Mouse (Mus musculus) spleen, postnatal 36 days (tissue): ENCODE data around the gene Cilp2.

Experiments
- DNase-seq, 2 experiments: peaks; one replicate each; pipeline ENCODE4 v3.0.0; 2022; ENCODE audit warnings: low spot score in 2 of 2, mixed read lengths in 1 of 2

The Cilp2 gene

GRCm38 (mm10) chr8:69874654-69875053 is 12.8 kb downstream of the Cilp2 start:
- no peak for DNase-seq

- peak; percentile 23 to 27 for DNase-seq
These were observed 13.3 kb downstream of the Cilp2 start for GRCm38 (mm10) chr8:69874155-69874554.

DNA sequence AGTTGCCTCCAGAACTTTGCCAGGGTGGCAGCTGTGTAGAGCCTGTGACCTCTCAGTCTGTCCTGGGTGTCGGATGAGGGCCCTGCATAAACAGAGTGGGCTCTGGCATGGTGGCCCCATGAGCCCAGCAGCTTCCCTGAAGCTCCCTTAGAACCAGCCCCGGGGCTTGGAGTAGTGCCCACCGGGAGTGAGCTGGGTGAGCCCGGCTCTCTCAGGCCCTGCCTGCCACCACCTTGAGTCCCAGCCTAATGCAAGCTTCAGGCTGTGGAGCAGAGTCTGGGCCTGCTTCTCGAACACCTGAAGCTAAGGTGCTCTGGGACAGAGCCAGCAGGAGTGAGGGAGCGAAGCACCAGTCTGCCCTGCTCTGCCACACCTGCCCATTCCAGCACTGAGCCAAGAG is 16.6 kb downstream of the Cilp2 start:
- DNase-seq: no peak

GRCm38 (mm10) chr8:69870003-69870765 is 17.3 kb downstream of the Cilp2 start:
- no peak for DNase-seq

- DNase-seq: no peak
These were observed 19.7 kb downstream of the Cilp2 start for GRCm38 (mm10) chr8:69867696-69868326.

GRCm38 (mm10) chr8:69864180-69864579 is 23.3 kb downstream of the Cilp2 start:
- DNase-seq: no peak

GRCm38 (mm10) chr8:69863387-69864020 is 24.0 kb downstream of the Cilp2 start:
- no peak for DNase-seq

GRCm38 (mm10) chr8:69861251-69861650 is 26.2 kb downstream of the Cilp2 start:
- DNase-seq: no peak

DNA sequence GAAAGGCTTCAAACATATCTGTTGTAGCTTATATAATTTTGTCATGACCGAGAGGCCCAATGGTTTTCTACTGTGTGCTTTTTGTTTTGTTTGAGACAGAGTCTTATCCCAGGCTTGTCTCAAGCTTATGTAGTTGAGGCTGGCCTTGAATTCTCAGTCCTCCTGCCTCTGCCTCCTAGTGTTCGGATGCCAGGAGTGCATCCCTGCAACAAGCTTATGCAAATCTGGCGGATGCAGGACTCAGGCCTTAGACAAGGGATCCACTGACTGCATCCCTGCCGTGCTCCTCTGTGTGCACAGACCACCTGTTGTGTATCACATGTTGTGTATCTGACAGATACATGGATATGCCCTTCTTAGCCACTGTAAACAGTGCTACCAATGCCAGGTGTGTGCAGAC is 26.7 kb downstream of the Cilp2 start:
- DNase-seq: no peak

DNA sequence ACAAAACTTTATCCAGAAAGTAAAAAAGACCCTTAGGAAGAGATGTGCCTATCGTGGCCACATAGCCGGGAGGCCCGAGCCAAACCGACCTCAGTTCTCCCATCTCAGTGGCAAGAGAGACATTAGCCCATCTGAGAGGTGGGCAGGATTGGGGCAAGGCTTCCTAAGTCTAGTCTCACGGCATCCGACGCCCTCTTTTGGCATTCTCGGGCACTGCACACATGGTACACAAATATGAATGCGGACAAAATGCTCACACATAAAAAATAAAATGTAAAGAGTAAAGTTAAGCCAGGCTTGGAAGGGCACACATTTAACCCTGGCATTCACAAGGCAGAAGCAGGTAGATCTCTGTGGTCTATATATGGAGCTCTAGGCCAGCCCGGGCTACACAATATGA is 33.6 kb downstream of the Cilp2 start:
- DNase-seq: no peak

DNA sequence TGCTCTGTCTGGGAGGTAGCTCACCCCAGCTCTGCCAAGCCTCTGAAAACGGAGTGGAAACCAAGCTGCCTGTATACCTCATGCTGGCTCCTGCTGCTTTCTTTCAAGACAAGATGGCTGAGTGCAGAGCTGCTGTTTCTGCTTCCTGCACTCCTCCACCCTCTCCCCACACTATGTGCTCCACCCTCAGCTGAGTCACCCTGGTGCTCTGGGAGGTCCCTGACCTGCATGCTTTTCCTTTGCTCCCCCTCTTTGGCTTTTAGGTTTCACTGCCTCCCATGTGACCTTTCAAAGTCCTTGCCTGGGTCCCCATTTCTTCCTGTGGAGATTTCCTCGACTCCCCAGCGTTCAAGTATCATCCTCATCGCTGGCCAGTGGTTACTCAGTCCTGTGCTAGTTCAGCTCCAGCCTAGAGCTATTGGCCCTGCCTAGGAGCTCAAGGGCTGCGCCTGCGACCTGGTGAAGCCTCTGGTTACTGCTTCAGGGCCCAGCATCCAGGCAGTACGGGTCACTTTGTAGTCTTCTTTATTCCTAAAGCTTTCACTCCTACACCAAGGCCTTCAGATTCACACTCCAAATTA is 36.5 kb downstream of the Cilp2 start:
- no peak for DNase-seq

DNA sequence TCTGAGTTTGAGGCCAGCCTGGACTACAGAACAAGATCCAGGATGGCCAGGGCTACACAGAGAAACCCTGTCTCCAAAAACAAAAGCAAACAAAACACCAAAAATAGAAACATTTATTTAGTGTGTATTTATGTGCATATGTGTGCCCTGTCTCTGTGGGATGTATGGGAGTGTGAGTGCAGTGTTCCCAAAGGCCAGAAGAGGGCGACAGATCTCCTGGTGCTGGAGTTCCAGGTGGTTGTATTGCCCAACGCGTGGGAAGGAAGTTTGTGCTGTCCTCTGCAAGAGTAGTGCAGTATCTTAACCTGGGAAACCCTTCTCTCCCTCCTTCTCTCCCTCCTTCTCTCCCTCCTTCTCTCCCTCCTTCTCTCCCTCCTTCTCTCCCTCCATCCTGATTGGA is 37.6 kb downstream of the Cilp2 start:
- no peak for DNase-seq

- no peak for DNase-seq
These were observed 38.5 kb downstream of the Cilp2 start for GRCm38 (mm10) chr8:69848951-69849350.

- DNase-seq: no peak
These were observed 40.1 kb downstream of the Cilp2 start for GRCm38 (mm10) chr8:69847167-69848065.

DNA sequence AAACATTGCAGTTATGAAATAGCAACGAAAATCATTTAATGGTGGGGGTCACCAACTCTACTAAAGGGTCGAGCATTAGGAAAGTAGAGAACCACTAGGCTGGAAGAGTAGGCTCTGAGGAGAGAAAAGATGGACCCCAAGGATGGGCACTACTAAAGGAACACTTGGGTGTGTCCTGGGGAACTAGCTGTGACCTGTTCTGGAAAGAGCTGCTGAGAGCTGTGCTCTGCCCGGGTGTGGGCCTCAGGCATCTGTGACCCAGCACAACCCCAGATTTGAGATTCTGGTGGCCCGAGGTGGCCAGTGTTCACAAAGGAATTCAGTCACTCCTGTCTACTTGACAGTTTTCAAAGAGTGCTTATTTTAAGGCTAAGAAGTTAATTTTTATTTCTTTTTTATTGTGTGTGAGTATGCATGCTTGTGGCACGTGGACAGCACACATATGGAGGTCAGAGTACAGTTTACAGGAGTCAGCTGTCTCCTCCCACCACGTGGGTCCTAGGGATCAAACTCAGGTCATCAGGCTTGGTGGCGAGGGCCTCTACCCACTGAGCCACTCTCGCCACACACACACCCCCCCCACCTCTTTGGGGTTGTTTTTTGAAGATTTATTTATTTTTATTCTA is 50.3 kb downstream of the Cilp2 start:
- DNase-seq: no peak

DNA sequence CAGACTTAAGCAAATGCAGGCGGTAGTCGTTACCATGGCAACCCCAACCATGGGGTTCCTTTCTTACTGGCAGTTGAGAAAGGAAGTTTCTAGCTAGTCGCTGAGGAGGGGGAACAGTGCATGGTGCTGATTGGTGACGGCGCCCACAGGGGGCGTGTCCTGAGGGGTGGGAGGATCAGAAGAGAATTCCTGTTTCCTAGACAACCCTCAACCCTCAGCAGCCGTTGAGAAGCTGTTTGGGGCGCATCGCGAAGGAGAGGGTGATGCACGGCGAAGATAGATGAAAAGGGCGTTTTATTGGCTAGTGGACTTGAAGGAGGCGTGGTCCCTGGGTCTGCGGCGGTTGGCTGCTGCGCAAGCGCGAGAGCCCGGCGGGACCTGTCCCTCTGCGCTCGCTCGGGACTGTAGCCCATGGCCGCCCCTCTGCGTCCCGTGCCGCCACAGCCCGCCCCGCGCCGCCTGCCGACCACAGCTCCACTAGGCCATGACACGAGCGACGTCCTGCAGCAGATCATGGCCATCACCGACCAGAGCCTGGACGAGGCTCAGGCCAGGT is 55.1 kb downstream of the Cilp2 start, which contains the start of gene Pbx4:
Gene Pbx4 (plus strand): TSS at position 194 of the 556 bp plus-strand sequence.
- DNase-seq: peak; percentile 95
